Mouse (Mus musculus) E14TG2a.4 (cell line): Measurements from ENCODE around the gene Plac9a.
"Not testable (repeated sequence)": the region's sequence is repeated elsewhere in the genome, so short reads cannot be mapped to it uniquely, and the experiment has no call there.

Source experiments
- CTCF ChIP-seq: conservative IDR thresholded peaks from 2 replicates; pipeline ENCODE4 v1.5.1; 2014; ENCODE audit warnings: low read length
- POU5F1 ChIP-seq: IDR thresholded peaks from 2 replicates; pipeline ENCODE4 v1.6.1; 2014; ENCODE audit warnings: low read length, borderline replicate concordance

DNA sequence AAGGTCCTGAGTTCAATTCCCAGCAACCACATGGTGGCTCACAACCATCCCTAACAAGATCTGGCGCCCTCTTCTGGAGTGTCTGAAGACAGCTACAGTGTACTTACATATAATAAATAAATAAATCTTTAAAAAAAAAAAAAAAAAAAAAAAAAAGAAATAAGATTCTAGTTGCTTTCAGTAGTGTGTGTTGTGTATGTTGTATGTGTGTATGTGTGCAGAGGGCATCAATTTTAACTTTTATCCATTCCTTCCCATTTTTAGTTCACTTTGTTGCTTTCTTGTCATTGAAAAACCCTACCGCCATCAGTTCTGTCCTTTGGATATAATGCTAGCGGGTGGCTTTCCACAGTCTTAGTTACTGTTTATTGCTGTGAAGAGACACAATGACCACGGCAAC lies 54.2 kb downstream of the Plac9a start:
- TF ChIP-seq CTCF, POU5F1: not testable (repeated sequence)
